Mouse (Mus musculus) cerebellum, adult 2 months (tissue): ENCODE data around the gene Tbx21. TPM values are rescaled to one million over a fixed set of nuclear protein-coding genes. Genes with fewer than 3 reads are reported as not detected.

Experiments
- DNase-seq, 2 experiments: peaks; one replicate each; pipeline ENCODE4 v3.0.0; 2021
- H3K27ac ChIP-seq: fragments of 200-500 bp; 2 replicates; pipeline ENCODE4 v1.5.1; 2012; ENCODE audit warnings: low read length, control low read depth, inconsistent platforms; ENCODE audit not compliant: insufficient read depth
- H3K27me3 ChIP-seq: fragments of 200-500 bp; 2 replicates; pipeline ENCODE4 v1.6.1; 2012; ENCODE audit warnings: inconsistent platforms, mild to moderate bottlenecking, low read length, moderate library complexity; ENCODE audit not compliant: control insufficient read depth, insufficient read depth
- H3K4me1 ChIP-seq: fragments of 200-500 bp; 2 replicates; pipeline ENCODE4 v1.6.1; 2011; ENCODE audit warnings: low read length; ENCODE audit not compliant: control insufficient read depth, insufficient read depth
- H3K4me3 ChIP-seq: fragments of 200-500 bp; replicated peaks from 2 replicates; pipeline ENCODE3; 2011; ENCODE audit warnings: mild to moderate bottlenecking, low read depth, low read length, control low read depth; ENCODE audit not compliant: insufficient read depth
- CTCF ChIP-seq: fragments of 200-500 bp; IDR thresholded peaks from 2 replicates; pipeline ENCODE4 v1.5.1; 2011; ENCODE audit warnings: low read depth, mild to moderate bottlenecking, control low read depth, low read length, moderate library complexity, borderline replicate concordance; ENCODE audit not compliant: insufficient read depth
- POLR2A ChIP-seq: fragments of 200-500 bp; IDR thresholded peaks from 2 replicates; pipeline ENCODE4 v1.6.1; 2011; ENCODE audit warnings: low read length, control low read depth, borderline replicate concordance; ENCODE audit not compliant: insufficient read depth
- WGBS: fragments of 180-500 bp; shearing (Covaris S2); methylation state at CpG from one replicate; pipeline ENCODE4 v1.1.7; 2018; 5-methylcytosine and 5-hydroxymethylcytosine counted together
- polyA plus RNA-seq: library from polyadenylated mRNA; depleted of rRNA; stranded (reverse); fragments of >200 nt; gene quantifications from 2 replicates; pipeline ENCODE4 v1.2.3, GENCODE M21; 2012

Tbx21 gene
- polyA plus RNA-seq, 1 experiment: 0.03 TPM

- Histone ChIP-seq H3K4me3 (no peak overlapping the region), H3K4me1 (no peaks in the 10 kb centered on the region), H3K27me3 (no peaks in the 10 kb centered on the region), H3K27ac (no peak overlapping the region)
- TF ChIP-seq CTCF (no peak), POLR2A (no peak)
- WGBS: 85% methylated on average over 3 of the region's 3 CpGs
- no peak for DNase-seq
These were observed 13.8 kb upstream of the Tbx21 start for GRCm38 (mm10) chr11:97128956-97129355.

- Histone ChIP-seq H3K27ac (no peak overlapping the region), H3K4me3 (peak overlapping the region; percentile 44), H3K4me1 (no peaks in the 10 kb centered on the region), H3K27me3 (no peaks in the 10 kb centered on the region)
- no peak for DNase-seq
- WGBS: 30% methylated on average over 19 of the region's 19 CpGs
- TF ChIP-seq POLR2A (no peak), CTCF (no peak)
These were observed 12.5 kb upstream of the Tbx21 start for GRCm38 (mm10) chr11:97127470-97128223.

- 3% methylated on average over 32 of the region's 32 CpGs for WGBS
These were observed 11.7 kb upstream of the Tbx21 start for GRCm38 (mm10) chr11:97126645-97127468.

GRCm38 (mm10) chr11:97124266-97125036 lies 9.3 kb upstream of the Tbx21 start:
- 69% methylated on average over 10 of the region's 10 CpGs for WGBS
- no peak overlapping the region for H3K4me3 ChIP-seq
- no peak for TF ChIP-seq CTCF
- no peak for TF ChIP-seq POLR2A

More at GRCm38 (mm10) chr11:97126645-97127468, 11.7 kb upstream of the Tbx21 start:
- no peak overlapping the region for H3K27ac ChIP-seq
- no peak for DNase-seq
- H3K4me3 ChIP-seq: peak overlapping the region; percentile 44
- no peaks in the 10 kb centered on the region for H3K4me1 ChIP-seq
- no peaks in the 10 kb centered on the region for H3K27me3 ChIP-seq
- no peak for TF ChIP-seq CTCF
- no peak for TF ChIP-seq POLR2A

GRCm38 (mm10) chr11:97123282-97123890 lies 8.3 kb upstream of the Tbx21 start:
- DNase-seq: no peak
- Histone ChIP-seq H3K27me3 (no peaks in the 10 kb centered on the region), H3K4me3 (no peak overlapping the region), H3K27ac (no peak overlapping the region), H3K4me1 (no peaks in the 10 kb centered on the region)
- TF ChIP-seq POLR2A: no peak
- no peak for TF ChIP-seq CTCF
- 27% methylated on average over 11 of the region's 11 CpGs for WGBS

More at GRCm38 (mm10) chr11:97124266-97125036, 9.3 kb upstream of the Tbx21 start:
- no peaks in the 10 kb centered on the region for H3K27me3 ChIP-seq
- no peaks in the 10 kb centered on the region for H3K4me1 ChIP-seq
- DNase-seq: no peak
- no peak overlapping the region for H3K27ac ChIP-seq

- Histone ChIP-seq H3K4me3 (no peak overlapping the region), H3K27ac (no peak overlapping the region), H3K27me3 (no peaks in the 10 kb centered on the region), H3K4me1 (no peaks in the 10 kb centered on the region)
- no peak for DNase-seq
- TF ChIP-seq POLR2A (no peak), CTCF (no peak)
- 45% methylated on average over 3 of the region's 3 CpGs for WGBS
These were observed 5.5 kb upstream of the Tbx21 start for GRCm38 (mm10) chr11:97120641-97121040.

- no peak for DNase-seq
- 55% methylated on average over 10 of the region's 10 CpGs for WGBS
- H3K27ac ChIP-seq: no peak overlapping the region
These were observed 5.1 kb upstream of the Tbx21 start for GRCm38 (mm10) chr11:97120221-97120620.

More at GRCm38 (mm10) chr11:97120221-97120620, 5.1 kb upstream of the Tbx21 start:
- no peaks in the 10 kb centered on the region for H3K27me3 ChIP-seq
- H3K4me3 ChIP-seq: no peak overlapping the region
- H3K4me1 ChIP-seq: no peaks in the 10 kb centered on the region
- TF ChIP-seq POLR2A (no peak), CTCF (no peak)
